Mouse (Mus musculus) kidney, adult 2 months (tissue): ENCODE measurements around the gene Stard13. TPM values are rescaled to one million over a fixed set of nuclear protein-coding genes. Genes with fewer than 3 reads are reported as not detected.

ENCODE experiments used
- DNase-seq: peaks from one replicate; pipeline ENCODE4 v3.0.0; 2021
- H3K27ac ChIP-seq: fragments of 200-500 bp; 2 replicates; pipeline ENCODE4 v1.5.1; 2012; ENCODE audit warnings: low read depth, low read length, control low read depth, inconsistent platforms; ENCODE audit not compliant: insufficient read depth
- H3K27me3 ChIP-seq: fragments of 200-500 bp; replicated peaks from 2 replicates; pipeline ENCODE4 v1.6.1; 2012; ENCODE audit warnings: mild to moderate bottlenecking, moderate library complexity, low read length, inconsistent platforms; ENCODE audit not compliant: control insufficient read depth, insufficient read depth
- H3K36me3 ChIP-seq: fragments of 200-500 bp; 2 replicates; pipeline ENCODE4 v1.6.1; 2012; ENCODE audit warnings: mild to moderate bottlenecking, moderate library complexity, low read length, inconsistent platforms; ENCODE audit not compliant: control insufficient read depth, insufficient read depth
- H3K4me1 ChIP-seq: fragments of 200-500 bp; 2 replicates; pipeline ENCODE4 v1.6.1; 2011; ENCODE audit warnings: low read length; ENCODE audit not compliant: control insufficient read depth, insufficient read depth
- H3K4me3 ChIP-seq: fragments of 200-500 bp; 2 replicates; pipeline ENCODE4 v1.5.1; 2011; ENCODE audit warnings: mild to moderate bottlenecking, low read depth, low read length, control low read depth; ENCODE audit not compliant: insufficient read depth
- CTCF ChIP-seq: fragments of 200-500 bp; conservative IDR thresholded peaks from 2 replicates; pipeline ENCODE4 v1.5.1; 2011; ENCODE audit warnings: low read depth, mild to moderate bottlenecking, control low read depth, low read length, moderate library complexity, mixed read lengths; ENCODE audit not compliant: insufficient read depth, insufficient read length
- POLR2A ChIP-seq: fragments of 200-500 bp; IDR thresholded peaks from one replicate; pipeline ENCODE4 v1.6.1; 2011; ENCODE audit warnings: low read depth, low read length, control low read depth
- WGBS: fragments of 180-500 bp; shearing (Covaris S2); methylation state at CpG from one replicate; pipeline ENCODE4 v1.1.7; 2018; 5-methylcytosine and 5-hydroxymethylcytosine counted together
- polyA plus RNA-seq: library from polyadenylated mRNA; depleted of rRNA; stranded (reverse); fragments of >200 nt; gene quantifications from 2 replicates; pipeline ENCODE4 v1.2.3, GENCODE M21; 2012

The Stard13 gene
- polyA plus RNA-seq, 1 experiment, result 7.3 TPM

GRCm38 (mm10) chr5:151142671-151143601 lies 90.7 kb downstream of the Stard13 start:
- WGBS, result 44% methylated on average over 11 of the region's 11 CpGs
- peak overlapping the region; percentile 17 for H3K27ac ChIP-seq

DNA sequence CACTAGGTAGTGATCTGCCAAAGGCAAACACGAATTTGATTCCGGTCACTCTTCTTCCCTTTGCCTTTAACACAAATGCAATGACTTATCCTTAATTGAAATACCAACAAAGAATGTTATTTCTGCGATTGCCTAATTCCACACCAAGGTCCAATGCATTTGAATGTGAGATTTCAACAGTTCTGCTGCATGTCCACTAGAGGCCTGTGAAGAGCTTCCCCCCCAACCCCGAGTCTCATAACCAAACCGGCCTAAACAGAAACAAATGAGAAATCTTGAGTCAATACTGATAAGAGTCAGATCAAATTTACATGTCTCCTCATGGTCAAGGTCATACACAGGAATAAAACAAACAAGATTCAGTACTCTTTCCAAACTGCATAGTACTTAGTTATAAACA lies 91.4 kb downstream of the Stard13 start:
- peak overlapping the region; percentile 49 for H3K27ac ChIP-seq
- WGBS, result 16% methylated on average over 5 of the region's 5 CpGs
- DNase-seq, result peak; percentile 82

More at GRCm38 (mm10) chr5:151142671-151143601, 90.7 kb downstream of the Stard13 start:
- no peaks in the 10 kb centered on the region for H3K27me3 ChIP-seq
- no peak for DNase-seq
- no peaks in the 10 kb centered on the region for H3K36me3 ChIP-seq
- H3K4me1 ChIP-seq, result peaks cover 10% of the 10 kb centered on the region
- H3K4me3 ChIP-seq, result no peak overlapping the region
- no peak for TF ChIP-seq CTCF
- TF ChIP-seq POLR2A, result no peak

DNA sequence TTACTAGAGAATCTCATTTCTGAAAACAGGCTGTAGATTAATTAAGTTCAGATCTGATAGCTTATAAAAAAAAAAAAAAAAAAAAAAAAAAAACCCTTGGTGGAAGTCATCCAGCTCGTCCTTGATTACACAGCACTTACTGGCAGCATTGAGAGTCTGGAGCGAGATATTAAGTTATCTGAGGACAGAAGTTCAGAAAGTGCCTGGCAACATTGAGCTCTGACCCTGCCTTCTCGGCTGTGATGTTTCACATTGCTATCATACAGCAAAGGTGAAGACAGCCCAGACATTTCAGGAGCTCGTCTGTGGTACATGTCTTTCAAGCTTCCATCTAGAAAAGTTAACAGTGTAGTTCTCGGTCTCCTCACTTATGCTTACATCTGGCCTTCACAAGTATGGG lies 95.7 kb downstream of the Stard13 start:
- no peak for DNase-seq
- WGBS, result 52% methylated on average over 5 of the region's 5 CpGs

More for the DNA sequence above, 91.4 kb downstream of the Stard13 start:
- Histone ChIP-seq H3K4me3 (no peak overlapping the region), H3K27me3 (no peaks in the 10 kb centered on the region), H3K36me3 (no peaks in the 10 kb centered on the region), H3K4me1 (peaks cover 10% of the 10 kb centered on the region)
- TF ChIP-seq POLR2A (no peak), CTCF (peak; percentile 82)

GRCm38 (mm10) chr5:151137311-151137710 lies 96.3 kb downstream of the Stard13 start:
- no peaks in the 10 kb centered on the region for H3K27me3 ChIP-seq
- WGBS, result 85% methylated on average over 4 of the region's 4 CpGs
- no peak overlapping the region for H3K27ac ChIP-seq
- no peaks in the 10 kb centered on the region for H3K36me3 ChIP-seq
- no peak overlapping the region for H3K4me3 ChIP-seq
- TF ChIP-seq CTCF (no peak), POLR2A (no peak)
- H3K4me1 ChIP-seq, result peaks cover 10% of the 10 kb centered on the region; the same call in 1 of the 2 replicates
- no peak for DNase-seq

More for the DNA sequence above, 95.7 kb downstream of the Stard13 start:
- Histone ChIP-seq H3K27me3 (no peaks in the 10 kb centered on the region), H3K27ac (peak overlapping the region; percentile 24; the same call in 1 of the 2 replicates), H3K36me3 (no peaks in the 10 kb centered on the region), H3K4me3 (no peak overlapping the region), H3K4me1 (peaks cover 16% of the 10 kb centered on the region)
- TF ChIP-seq POLR2A (no peak), CTCF (no peak)

- H3K36me3 ChIP-seq, result no peaks in the 10 kb centered on the region
- no peak for TF ChIP-seq POLR2A
- no peak for TF ChIP-seq CTCF
- H3K27ac ChIP-seq, result no peak overlapping the region
- peaks cover 10% of the 10 kb centered on the region; the same call in 1 of the 2 replicates for H3K4me1 ChIP-seq
- 76% methylated on average over 6 of the region's 6 CpGs for WGBS
- no peaks in the 10 kb centered on the region for H3K27me3 ChIP-seq
- no peak for DNase-seq
- H3K4me3 ChIP-seq, result no peak overlapping the region
Measured at GRCm38 (mm10) chr5:151135965-151136364, 97.7 kb downstream of the Stard13 start.

DNA sequence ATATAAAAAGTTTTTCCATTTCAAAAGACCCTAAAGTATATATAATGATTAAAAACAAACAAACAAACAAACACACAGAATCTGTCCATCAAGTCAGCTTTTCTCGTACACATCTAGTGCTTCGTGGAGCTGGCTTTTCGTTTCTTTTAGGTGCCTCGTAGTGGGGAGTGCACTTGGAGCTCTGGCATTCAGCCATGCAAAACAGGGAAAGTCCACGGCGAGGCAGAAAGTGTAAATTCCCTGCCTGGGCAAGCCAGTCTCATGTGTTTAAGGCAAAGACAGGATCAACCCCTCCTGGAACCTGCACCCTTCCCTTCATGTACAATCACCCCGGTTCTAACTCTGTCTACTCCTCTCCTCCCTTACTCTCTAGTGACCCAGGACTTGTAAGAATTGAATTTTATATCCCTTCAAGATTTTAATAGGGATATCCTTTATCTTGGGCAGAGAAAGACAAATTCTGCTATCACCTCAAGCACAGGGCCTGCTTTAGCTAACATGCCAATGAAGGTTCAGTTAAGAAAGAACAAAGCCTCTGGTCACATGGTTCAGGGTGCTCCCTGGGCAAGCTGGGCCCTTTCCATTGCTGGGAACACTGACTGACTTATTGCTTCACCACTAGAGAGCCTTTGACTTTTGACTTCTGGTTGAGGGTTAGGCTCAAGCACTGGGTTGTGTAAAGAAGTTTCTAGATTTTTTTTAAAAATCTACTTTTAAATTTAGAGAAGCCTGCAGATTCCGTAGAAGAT lies 98.4 kb downstream of the Stard13 start:
- TF ChIP-seq CTCF (no peak), POLR2A (no peak)
- peak; percentile 74 for DNase-seq
- H3K27ac ChIP-seq, result peak overlapping the region; percentile 7

GRCm38 (mm10) chr5:151134202-151134601 lies 99.4 kb downstream of the Stard13 start:
- no peak overlapping the region for H3K27ac ChIP-seq
- WGBS, result 95% methylated on average over 4 of the region's 4 CpGs
- DNase-seq, result no peak
- TF ChIP-seq POLR2A (no peak), CTCF (no peak)
- no peaks in the 10 kb centered on the region for H3K36me3 ChIP-seq
- peaks cover 10% of the 10 kb centered on the region; the same call in 1 of the 2 replicates for H3K4me1 ChIP-seq
- H3K27me3 ChIP-seq, result no peaks in the 10 kb centered on the region
- H3K4me3 ChIP-seq, result no peak overlapping the region

More for the DNA sequence above, 98.4 kb downstream of the Stard13 start:
- H3K4me1 ChIP-seq, result peaks cover 10% of the 10 kb centered on the region; the same call in 1 of the 2 replicates
- H3K4me3 ChIP-seq, result no peak overlapping the region
- H3K27me3 ChIP-seq, result no peaks in the 10 kb centered on the region
- 32% methylated on average over 8 of the region's 8 CpGs for WGBS
- no peaks in the 10 kb centered on the region for H3K36me3 ChIP-seq
